Mouse (Mus musculus): Measurements from ENCODE around the gene Perm1. TPM values are rescaled to one million over a fixed set of nuclear protein-coding genes. Genes with fewer than 3 reads are reported as not detected.

The Perm1 gene
- polyA plus RNA-seq, 1 experiment, result 0.65 TPM

DNA sequence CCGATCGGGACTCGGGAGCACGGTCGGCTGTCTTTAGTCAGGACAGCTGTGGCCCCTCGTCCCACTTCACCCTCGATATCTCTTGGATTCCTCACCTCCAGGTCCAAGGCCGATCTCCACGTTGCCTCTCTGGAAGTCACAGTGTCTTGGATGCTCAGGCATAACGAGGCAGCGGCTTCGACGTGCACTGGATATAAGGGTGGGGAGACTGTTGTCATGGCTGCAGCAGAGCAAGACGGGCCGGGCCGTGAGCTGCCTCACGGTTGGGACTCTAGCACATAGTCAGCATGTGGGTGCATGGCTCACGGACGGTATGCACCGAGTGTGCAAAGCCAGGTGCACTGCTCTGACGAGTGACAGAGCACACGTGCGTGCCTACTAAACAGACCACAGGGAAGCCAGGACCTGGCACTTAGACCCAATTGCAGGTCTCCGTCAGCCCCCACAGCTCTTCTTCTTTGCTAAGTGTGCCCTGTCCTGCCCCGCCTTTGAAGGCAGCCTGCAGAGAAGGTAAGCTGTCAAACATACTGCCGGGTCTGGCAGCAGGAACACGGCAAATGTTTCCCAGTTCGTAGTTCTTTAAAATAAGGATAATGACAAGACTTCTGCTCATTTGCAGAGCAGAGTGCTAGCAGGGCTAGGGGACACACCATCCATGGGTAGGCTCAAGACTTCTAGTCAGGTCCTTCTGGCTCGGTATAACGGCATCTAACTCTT is 38.9 kb downstream of the Perm1 start:
- no peaks in the 10 kb centered on the region for H3K4me1 ChIP-seq (ENCODE audit: control insufficient read depth, insufficient read depth, low read length)
- no peak overlapping the region for H3K4me3 ChIP-seq (ENCODE audit: insufficient read depth, low read length)
- no peak for TF ChIP-seq CTCF (IDR thresholded peaks at IDR 0.05; ENCODE audit: extremely low read depth, insufficient read depth, low read length)
- no peak for TF ChIP-seq POLR2A (IDR thresholded peaks at IDR 0.05; ENCODE audit: extremely low read depth, insufficient read depth, low read length)
- no peak overlapping the region for H3K27ac ChIP-seq (ENCODE audit: insufficient read depth, low read length)

DNA sequence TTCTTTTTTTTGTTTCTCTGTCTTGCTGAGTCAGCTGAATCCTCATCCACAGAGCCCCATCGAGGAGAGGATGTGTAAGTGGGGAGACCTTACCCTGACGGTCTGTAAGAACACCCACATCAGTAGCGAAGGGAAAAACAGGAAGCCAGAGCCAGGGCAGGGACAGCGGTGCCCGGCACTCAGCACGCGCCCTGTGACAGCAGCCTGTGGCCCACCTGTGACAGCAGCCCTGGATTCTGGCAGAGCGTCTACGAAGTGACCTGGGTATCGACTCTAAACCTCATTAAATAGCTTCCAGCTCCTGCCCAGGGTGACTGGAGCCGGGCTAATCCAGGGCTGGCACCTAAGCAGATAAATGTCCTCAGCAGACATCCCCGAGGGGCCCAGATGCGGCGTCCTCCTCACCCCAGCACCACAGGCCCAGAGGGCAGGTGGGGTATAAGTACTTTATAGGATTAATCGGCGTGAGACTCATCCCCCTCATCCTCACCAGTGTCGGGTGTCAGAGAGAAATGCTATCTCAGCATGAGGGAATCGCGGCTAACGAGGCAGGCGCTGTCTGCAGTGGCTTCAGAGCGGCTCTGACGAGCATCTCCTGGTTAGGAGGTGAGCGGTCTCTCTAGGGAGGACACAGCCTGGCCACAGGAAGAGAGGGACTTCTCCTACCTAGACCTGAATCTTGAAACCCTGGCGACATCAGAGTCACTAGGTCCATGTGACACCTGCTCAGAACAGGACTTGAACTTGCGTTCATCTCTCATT is 39.6 kb downstream of the Perm1 start, which contains the start of gene Samd11:
Samd11 (minus strand) TSS at position 580 of the 762 bp plus-strand sequence.
- no peak within 1 kb of the TSS for H3K4me3 ChIP-seq (ENCODE audit: insufficient read depth, low read length)
- no peaks in the 10 kb centered on the region for H3K4me1 ChIP-seq (ENCODE audit: control insufficient read depth, insufficient read depth, low read length)
- H3K27ac ChIP-seq (ENCODE audit: insufficient read depth, low read length), result no peak within 1 kb of the TSS
- TF ChIP-seq POLR2A (IDR thresholded peaks at IDR 0.05; ENCODE audit: extremely low read depth, insufficient read depth, low read length) (no peak), CTCF (IDR thresholded peaks at IDR 0.05; ENCODE audit: extremely low read depth, insufficient read depth, low read length) (no peak)

Other genes with a start within 250 kb of the Perm1 start
- gene B3galt6, start 223.2 kb upstream of the Perm1 start, polyA plus RNA-seq (2012; rRNA removed), result 8.9 and 11.0 TPM in 2 replicates
- gene Sdf4, start 223.0 kb upstream of the Perm1 start, polyA plus RNA-seq (2012; rRNA removed), result 122 and 126 TPM in 2 replicates
- gene Tnfrsf4, start 202.0 kb upstream of the Perm1 start, polyA plus RNA-seq (2012; rRNA removed), result 3.4 and 4.0 TPM in 2 replicates
- 0.17 and 0.34 TPM in 2 replicates for gene Tnfrsf18, start 189.7 kb upstream of the Perm1 start, polyA plus RNA-seq (2012; rRNA removed)
- gene Ttll10, start 156.5 kb upstream of the Perm1 start, polyA plus RNA-seq (2012; rRNA removed), result 0.10 and 0.34 TPM in 2 replicates
- gene 9430015G10Rik, start 105.9 kb upstream of the Perm1 start, polyA plus RNA-seq (2012; rRNA removed), result 34.8 and 38.8 TPM in 2 replicates
- 2.0 and 2.1 TPM in 2 replicates for gene Rnf223, start 85.4 kb upstream of the Perm1 start, polyA plus RNA-seq (2012; rRNA removed)
- gene Agrn, start 18.4 kb upstream of the Perm1 start, polyA plus RNA-seq (2012; rRNA removed), result 186 and 206 TPM in 2 replicates
- gene Isg15, start 15.1 kb upstream of the Perm1 start, polyA plus RNA-seq (2012; rRNA removed), result 5.6 and 8.8 TPM in 2 replicates
- 3.5 and 3.7 TPM in 2 replicates for gene AW011738, start 12.6 kb upstream of the Perm1 start, polyA plus RNA-seq (2012; rRNA removed)
- gene Plekhn1, start 19.0 kb downstream of the Perm1 start, polyA plus RNA-seq (2012; rRNA removed), result 70.6 and 79.0 TPM in 2 replicates
- 94.2 and 95.6 TPM in 2 replicates for gene Noc2l, start 20.1 kb downstream of the Perm1 start, polyA plus RNA-seq (2012; rRNA removed)
- gene Samd11, start 39.8 kb downstream of the Perm1 start, polyA plus RNA-seq (2012; rRNA removed), result 3.2 and 3.7 TPM in 2 replicates
- not detected in 2 replicates for gene Vmn2r-ps159, start 115.2 kb downstream of the Perm1 start, polyA plus RNA-seq (2012; rRNA removed)